Mouse (Mus musculus) C2C12 (cell line): Measurements from ENCODE around the gene Polr2j. TPM values are rescaled to one million over a fixed set of nuclear protein-coding genes. Genes with fewer than 3 reads are reported as not detected.
"Not testable (repeated sequence)": the region's sequence is repeated elsewhere in the genome, so short reads cannot be mapped to it uniquely, and the experiment has no call there.

ENCODE experiments used
- H3K27me3 ChIP-seq: one replicate; pipeline ENCODE4 v1.6.1; 2011; ENCODE audit not compliant: control insufficient read depth, insufficient read depth, insufficient read length
- H3K36me3 ChIP-seq: one replicate; pipeline ENCODE4 v1.6.1; 2011; ENCODE audit not compliant: control insufficient read depth, insufficient read depth
- H3K4me3 ChIP-seq: one replicate; pipeline ENCODE4 v1.5.1; 2011; ENCODE audit warnings: mild to moderate bottlenecking, control low read depth; ENCODE audit not compliant: poor library complexity, insufficient read depth, severe bottlenecking
- H3K79me2 ChIP-seq: one replicate; pipeline ENCODE4 v1.6.1; 2011; ENCODE audit not compliant: control insufficient read depth, insufficient read depth
- H3K79me3 ChIP-seq: one replicate; pipeline ENCODE4 v1.6.1; 2011; ENCODE audit warnings: low read depth, control low read depth
- H3ac ChIP-seq: one replicate; pipeline ENCODE3; 2011; ENCODE audit warnings: low read depth; ENCODE audit not compliant: control insufficient read depth, insufficient read length
- CEBPB ChIP-seq: IDR thresholded peaks from one replicate; pipeline ENCODE4 v1.6.1; 2011; ENCODE audit warnings: low read depth, mild to moderate bottlenecking, control low read depth, moderate library complexity
- CTCF ChIP-seq: IDR thresholded peaks from one replicate; pipeline ENCODE4 v1.5.1; 2011; ENCODE audit not compliant: control insufficient read depth, insufficient read depth, insufficient read length
- FOSL1 ChIP-seq: IDR thresholded peaks from one replicate; pipeline ENCODE4 v1.8.0; 2011; ENCODE audit warnings: mild to moderate bottlenecking, low read length; ENCODE audit not compliant: poor library complexity, insufficient read depth, severe bottlenecking
- MAX ChIP-seq: IDR thresholded peaks from one replicate; pipeline ENCODE4 v1.6.1; 2011; ENCODE audit warnings: mild to moderate bottlenecking, control low read depth
- MYOD1 ChIP-seq: IDR thresholded peaks from one replicate; pipeline ENCODE4 v1.6.1; 2011; ENCODE audit warnings: low read depth; ENCODE audit not compliant: control insufficient read depth, insufficient read length
- MYOG ChIP-seq: IDR thresholded peaks from one replicate; pipeline ENCODE4 v1.6.1; 2011; ENCODE audit not compliant: control insufficient read depth, insufficient read length; ENCODE audit errors: extremely low read depth
- USF1 ChIP-seq: IDR thresholded peaks from one replicate; pipeline ENCODE4 v1.6.1; 2011; ENCODE audit warnings: low read depth, mild to moderate bottlenecking, control low read depth, moderate library complexity
- polyA plus RNA-seq: library from polyadenylated mRNA; unstranded; fragments of >200 nt; fragmentation: generic; extraction: Trizol; gene quantifications from one replicate; pipeline ENCODE4 v1.2.1, GENCODE M21; 2012; ENCODE audit warnings: missing spikeins

Gene Polr2j
- polyA plus RNA-seq, 1 experiment, result 206 TPM

GRCm38 (mm10) chr5:136149134-136149576 lies 32.7 kb downstream of the Polr2j start:
- TF ChIP-seq MYOD1, result peak; percentile 73

DNA sequence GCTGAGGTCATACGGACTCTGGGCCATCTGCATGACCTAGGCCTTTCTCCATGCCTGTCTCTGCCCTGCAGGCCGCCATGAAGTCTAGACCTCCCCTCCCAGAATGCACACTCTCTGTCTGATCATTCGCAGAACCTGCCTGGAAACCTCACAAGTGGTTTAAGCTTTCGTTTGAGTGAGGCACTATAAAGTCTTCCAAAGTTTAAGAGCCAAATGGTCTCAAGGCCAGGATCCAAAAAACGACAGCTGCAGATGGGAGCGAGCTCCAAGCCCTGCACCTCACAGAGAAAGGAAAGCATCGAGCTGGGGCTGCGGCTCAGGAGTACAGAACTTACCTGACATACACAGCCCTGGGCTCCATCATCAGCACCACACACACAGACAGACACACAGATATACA lies 35.9 kb downstream of the Polr2j start:
- no peak for TF ChIP-seq MYOD1
- no peak for TF ChIP-seq MYOG
- no peak for TF ChIP-seq USF1
- TF ChIP-seq CEBPB, result no peak
- no peak for TF ChIP-seq CTCF
- no peak for TF ChIP-seq MAX
- TF ChIP-seq FOSL1, result no peak
- no peaks in the 10 kb centered on the region for H3K79me3 ChIP-seq
- no peak overlapping the region for H3K4me3 ChIP-seq
- no peaks in the 10 kb centered on the region for H3K79me2 ChIP-seq
- no peaks in the 10 kb centered on the region for H3K27me3 ChIP-seq
- H3K36me3 ChIP-seq, result peaks cover 12% of the 10 kb centered on the region
- no peak overlapping the region for H3ac ChIP-seq

More at GRCm38 (mm10) chr5:136149134-136149576, 32.7 kb downstream of the Polr2j start:
- H3K36me3 ChIP-seq, H3K4me3 ChIP-seq, H3K27me3 ChIP-seq, H3K79me2 ChIP-seq, H3K79me3 ChIP-seq, H3ac ChIP-seq: not testable (repeated sequence)

DNA sequence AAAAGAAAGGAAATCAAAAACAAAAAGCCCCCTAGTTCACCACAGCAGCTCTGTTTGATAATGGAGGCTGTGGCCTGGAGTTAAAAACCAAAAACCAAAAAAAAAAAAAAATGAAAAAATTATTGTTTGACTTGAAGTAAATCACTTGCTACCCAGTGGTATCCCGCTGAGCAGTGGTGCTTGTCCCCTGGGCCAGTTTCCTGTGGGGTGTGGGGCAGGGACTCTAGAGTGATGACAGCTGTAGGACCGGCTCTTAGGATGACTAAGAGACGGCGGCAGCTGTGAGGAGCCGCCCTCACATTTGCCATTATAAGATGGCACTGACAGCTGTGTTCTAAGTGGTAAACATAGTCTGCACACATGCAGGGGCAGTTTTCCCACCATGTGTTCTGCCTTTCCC lies 39.0 kb downstream of the Polr2j start:
- Histone ChIP-seq H3K4me3 (no peak overlapping the region), H3K27me3 (no peaks in the 10 kb centered on the region), H3K79me2 (no peaks in the 10 kb centered on the region), H3ac (no peak overlapping the region), H3K79me3 (no peaks in the 10 kb centered on the region), H3K36me3 (peaks cover 15% of the 10 kb centered on the region)
- TF ChIP-seq USF1 (no peak), CEBPB (no peak), MYOG (no peak), CTCF (no peak), MAX (no peak), MYOD1 (no peak), FOSL1 (no peak)

- H3K4me3 ChIP-seq, H3K79me3 ChIP-seq, H3K27me3 ChIP-seq, H3ac ChIP-seq, H3K79me2 ChIP-seq: not testable (repeated sequence)
- peaks cover 34% of the 10 kb centered on the region for H3K36me3 ChIP-seq
Measured at GRCm38 (mm10) chr5:136160084-136160483, 43.7 kb downstream of the Polr2j start.

- Histone ChIP-seq H3K36me3 (peaks cover 63% of the 10 kb centered on the region), H3ac (no peak overlapping the region), H3K4me3 (no peak overlapping the region), H3K79me3 (peaks cover 14% of the 10 kb centered on the region), H3K79me2 (peaks cover 33% of the 10 kb centered on the region), H3K27me3 (no peaks in the 10 kb centered on the region)
- no peak for TF ChIP-seq CTCF
- no peak for TF ChIP-seq CEBPB
- TF ChIP-seq MYOD1, result no peak
- TF ChIP-seq USF1, result no peak
- TF ChIP-seq MAX, result no peak
- no peak for TF ChIP-seq MYOG
- no peak for TF ChIP-seq FOSL1
Measured at GRCm38 (mm10) chr5:136163807-136164474, 47.5 kb downstream of the Polr2j start.

GRCm38 (mm10) chr5:136165246-136165645 lies 48.8 kb downstream of the Polr2j start:
- Histone ChIP-seq H3K79me2 (peaks cover 46% of the 10 kb centered on the region), H3K79me3 (peaks cover 21% of the 10 kb centered on the region), H3K36me3 (peaks cover 61% of the 10 kb centered on the region), H3K4me3 (no peak overlapping the region), H3K27me3 (no peaks in the 10 kb centered on the region), H3ac (no peak overlapping the region)
- no peak for TF ChIP-seq MAX
- TF ChIP-seq MYOG, result no peak
- no peak for TF ChIP-seq MYOD1
- TF ChIP-seq CEBPB, result no peak
- TF ChIP-seq FOSL1, result no peak
- TF ChIP-seq USF1, result no peak
- TF ChIP-seq CTCF, result no peak
